Mouse (Mus musculus): ENCODE measurements around the gene Ube2c.

Gene Ube2c

GRCm38 (mm10) chr2:164769258-164770037 lies at the start of gene Ube2c:
Ube2c (plus strand) TSS chr2:164769898.
- DNase-seq (ENCODE audit: low read depth, low spot score), result peak; percentile 99

GRCm38 (mm10) chr2:164723276-164723675 lies 46.4 kb upstream of the Ube2c start:
- no peak for DNase-seq (ENCODE audit: low read depth, low spot score)

DNA sequence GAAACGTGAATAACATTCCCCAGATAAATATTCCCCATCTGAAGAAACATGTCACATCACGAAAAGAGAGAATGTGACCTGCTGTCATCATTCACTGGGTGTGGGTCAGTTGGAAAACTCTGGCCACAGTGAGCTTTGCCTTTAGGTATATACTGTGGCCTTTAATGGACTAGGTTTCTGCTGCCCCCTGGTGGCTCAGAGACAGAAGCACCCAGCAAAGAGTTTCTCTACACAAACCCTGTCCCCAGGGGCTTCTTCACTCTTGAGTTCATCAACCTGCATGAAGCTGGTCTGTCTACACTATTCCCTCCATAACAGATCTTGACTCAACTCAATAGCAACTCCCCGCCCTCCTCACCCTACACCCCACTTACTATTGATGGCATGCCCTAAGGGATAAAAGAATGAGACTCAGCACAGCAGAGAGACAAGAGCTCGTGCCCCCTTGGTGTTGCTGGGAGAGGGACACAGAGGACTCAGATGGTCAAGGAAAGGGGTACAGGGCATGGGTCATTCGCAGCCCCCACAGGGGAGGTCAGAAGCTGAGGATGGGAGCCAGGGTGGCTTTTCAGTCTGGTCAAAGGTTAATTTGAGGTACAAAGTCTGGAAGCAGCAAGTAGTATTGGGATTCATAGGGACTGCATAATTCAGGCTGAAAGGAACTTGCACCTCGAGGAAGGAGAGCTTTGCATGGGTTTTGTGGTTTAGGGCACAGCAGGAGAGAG lies 43.6 kb upstream of the Ube2c start:
- DNase-seq (ENCODE audit: low read depth, low spot score), result peak; percentile 67

DNA sequence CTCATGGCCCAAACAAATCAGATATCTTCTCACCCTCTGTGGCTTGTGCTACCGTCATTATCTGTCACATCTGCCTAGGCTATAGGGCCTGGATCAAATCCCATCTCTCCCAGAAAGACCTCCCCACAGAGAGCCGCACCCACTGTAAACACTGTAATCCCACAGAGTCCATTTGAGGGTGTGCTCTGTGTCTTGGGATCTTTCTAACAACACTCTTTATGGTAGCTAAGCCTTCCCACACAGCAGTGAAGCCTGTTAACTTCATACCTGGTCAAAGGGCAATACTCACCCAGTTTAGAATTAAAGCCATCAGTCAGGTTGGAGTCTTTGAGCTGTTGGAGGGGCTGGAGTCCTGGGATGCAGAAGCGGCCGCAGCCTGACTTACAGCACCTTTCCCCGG lies 38.0 kb upstream of the Ube2c start:
- DNase-seq (ENCODE audit: low read depth, low spot score), result no peak

- no peak for DNase-seq (ENCODE audit: low read depth, low spot score)
Observed at GRCm38 (mm10) chr2:164733259-164733658, 36.4 kb upstream of the Ube2c start.

- DNase-seq (ENCODE audit: low read depth, low spot score), result no peak
Observed at GRCm38 (mm10) chr2:164734839-164735238, 34.9 kb upstream of the Ube2c start.

- DNase-seq (ENCODE audit: low read depth, low spot score), result peak; percentile 26
Observed at GRCm38 (mm10) chr2:164735446-164735845, 34.3 kb upstream of the Ube2c start.

- DNase-seq (ENCODE audit: low read depth, low spot score), result no peak
Observed at GRCm38 (mm10) chr2:164737377-164738090, 32.2 kb upstream of the Ube2c start.

GRCm38 (mm10) chr2:164739876-164740275 lies 29.8 kb upstream of the Ube2c start:
- peak; percentile 36 for DNase-seq (ENCODE audit: low read depth, low spot score)

DNA sequence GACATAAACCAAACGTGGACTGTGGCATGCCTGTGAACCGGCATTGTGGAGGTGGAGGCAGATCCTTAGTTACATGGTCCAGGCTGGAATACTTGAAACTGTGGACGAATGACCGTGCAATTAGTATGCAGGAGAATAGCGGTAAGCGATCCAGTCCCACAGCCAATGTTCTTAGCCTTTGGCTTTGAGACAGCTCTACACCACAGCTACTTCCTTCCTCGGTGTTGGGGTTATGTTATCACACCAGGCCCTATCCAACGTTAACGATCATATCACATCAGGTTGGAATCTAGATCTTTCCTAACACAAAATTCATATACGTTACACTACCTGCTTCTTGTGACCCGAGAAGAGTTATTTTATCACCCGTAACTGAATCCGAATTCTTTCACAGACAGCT lies 24.7 kb upstream of the Ube2c start:
- DNase-seq (ENCODE audit: low read depth, low spot score), result no peak

DNA sequence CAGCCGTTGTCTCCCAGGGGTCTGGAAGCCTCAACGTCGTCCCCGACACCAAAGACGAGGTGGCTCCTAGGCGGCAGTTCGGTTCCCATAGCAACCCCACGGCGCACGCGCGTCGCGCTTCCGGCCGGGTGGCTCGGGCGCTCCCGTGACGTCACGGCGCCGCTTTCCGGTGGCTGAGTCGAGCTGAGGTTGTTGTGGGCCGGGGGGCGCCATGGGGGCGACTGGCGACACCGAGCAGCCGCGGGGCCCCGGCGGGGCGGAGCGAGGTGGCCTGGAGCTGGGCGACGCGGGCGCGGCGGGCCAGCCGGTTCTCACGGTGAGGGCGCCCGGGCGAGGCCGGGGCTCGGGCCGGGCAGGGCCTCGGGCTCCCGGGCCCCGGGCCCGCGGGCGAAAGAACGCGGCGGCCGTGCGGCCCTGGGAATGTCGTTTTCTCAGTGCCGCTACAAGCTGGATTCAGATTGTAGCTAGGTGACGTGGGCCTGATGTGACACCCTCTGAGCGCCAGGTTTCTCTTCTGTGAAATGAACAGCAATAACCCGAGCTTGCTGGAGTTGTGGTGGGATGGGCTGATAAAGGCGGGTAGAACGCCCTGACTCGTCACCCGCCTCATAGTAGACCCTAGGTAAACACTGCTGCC lies 23.7 kb upstream of the Ube2c start, which contains the start of the genes Wfdc3 and Dnttip1:
TSS of gene Wfdc3 (minus strand) at position 89 of the 637 bp plus-strand sequence.
TSS of gene Dnttip1 (plus strand) at position 141 of the 637 bp plus-strand sequence.
- DNase-seq (ENCODE audit: low read depth, low spot score), result peak; percentile 95

GRCm38 (mm10) chr2:164746693-164747092 lies 23.0 kb upstream of the Ube2c start:
- no peak for DNase-seq (ENCODE audit: low read depth, low spot score)

DNA sequence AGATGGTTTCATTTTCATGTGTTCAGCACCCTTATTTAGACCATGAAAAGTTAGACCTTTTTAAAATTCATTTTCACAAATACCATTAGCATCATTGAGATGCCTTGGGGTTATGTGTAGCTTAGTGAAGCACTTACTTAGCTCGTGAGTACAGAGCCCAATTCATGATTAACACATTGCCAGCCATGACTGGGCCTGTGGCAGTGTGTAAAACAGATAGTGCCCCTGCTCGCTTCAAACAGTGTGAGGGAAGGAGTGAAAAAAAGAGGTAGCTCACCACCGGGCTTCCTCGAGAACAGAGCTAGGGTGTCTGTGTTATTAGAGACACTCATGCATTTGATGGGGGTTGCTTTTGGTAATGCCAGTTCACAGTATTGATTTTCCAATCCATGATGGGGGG lies 21.5 kb upstream of the Ube2c start:
- no peak for DNase-seq (ENCODE audit: low read depth, low spot score)

DNA sequence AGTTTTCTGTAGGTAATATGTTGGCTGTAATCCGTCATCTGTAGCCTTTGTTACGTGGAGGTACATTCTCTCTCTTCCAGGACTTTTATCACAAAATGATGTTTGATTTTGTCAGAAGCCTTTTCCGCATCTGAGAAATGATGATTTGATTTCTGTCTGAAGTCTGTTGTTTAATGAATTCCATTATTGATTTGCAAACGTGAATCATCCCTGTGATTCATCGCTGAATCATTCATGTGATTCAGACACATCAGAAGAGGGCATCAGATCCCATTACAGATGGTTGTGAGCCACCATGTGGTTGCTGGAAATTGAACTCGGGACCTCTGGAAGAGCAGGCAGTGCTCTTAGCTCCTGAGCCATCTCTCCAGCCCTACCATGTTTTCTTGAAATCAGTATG lies 20.7 kb upstream of the Ube2c start:
- DNase-seq (ENCODE audit: low read depth, low spot score), result peak; percentile 48

DNA sequence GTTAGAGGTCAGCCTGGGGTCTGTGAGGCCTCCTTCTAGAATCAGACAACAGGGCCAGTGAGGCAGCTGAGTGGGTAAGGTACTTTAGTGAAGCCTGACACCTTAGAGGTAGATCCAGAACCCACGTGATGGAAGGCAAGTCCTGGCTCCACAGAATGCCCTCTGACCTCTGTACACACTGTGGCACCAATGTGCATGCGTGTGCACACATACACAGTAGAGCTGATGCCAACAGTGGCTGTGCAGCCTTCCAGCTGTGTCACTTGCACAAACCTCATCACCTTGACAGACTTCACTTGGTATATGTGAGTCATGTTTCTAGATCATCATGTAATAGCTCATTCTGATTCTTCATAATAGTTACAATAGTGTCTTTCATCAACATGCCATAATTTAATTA lies 17.2 kb upstream of the Ube2c start:
- no peak for DNase-seq (ENCODE audit: low read depth, low spot score)

GRCm38 (mm10) chr2:164754105-164754504 lies 15.6 kb upstream of the Ube2c start:
- DNase-seq (ENCODE audit: low read depth, low spot score), result no peak

DNA sequence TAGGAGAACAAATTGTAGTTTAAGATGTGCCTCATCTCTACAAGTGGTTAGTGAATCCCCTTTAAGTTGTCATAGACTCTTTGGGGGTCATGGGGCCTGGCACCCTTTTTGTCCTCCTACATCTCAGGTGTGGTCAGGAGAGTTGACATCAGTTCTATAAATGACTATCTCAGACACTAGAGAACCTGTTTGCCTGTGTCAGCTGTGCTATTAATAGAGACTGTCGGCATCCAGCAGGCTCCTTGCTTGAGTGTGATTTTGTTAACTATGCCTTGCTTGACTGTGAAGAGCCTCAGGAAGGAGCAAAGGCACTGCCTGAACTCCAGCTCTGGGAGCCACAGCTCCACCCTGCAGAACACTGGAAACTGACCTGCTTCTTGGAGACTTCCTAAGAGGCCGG lies 14.9 kb upstream of the Ube2c start:
- DNase-seq (ENCODE audit: low read depth, low spot score), result peak; percentile 36

DNA sequence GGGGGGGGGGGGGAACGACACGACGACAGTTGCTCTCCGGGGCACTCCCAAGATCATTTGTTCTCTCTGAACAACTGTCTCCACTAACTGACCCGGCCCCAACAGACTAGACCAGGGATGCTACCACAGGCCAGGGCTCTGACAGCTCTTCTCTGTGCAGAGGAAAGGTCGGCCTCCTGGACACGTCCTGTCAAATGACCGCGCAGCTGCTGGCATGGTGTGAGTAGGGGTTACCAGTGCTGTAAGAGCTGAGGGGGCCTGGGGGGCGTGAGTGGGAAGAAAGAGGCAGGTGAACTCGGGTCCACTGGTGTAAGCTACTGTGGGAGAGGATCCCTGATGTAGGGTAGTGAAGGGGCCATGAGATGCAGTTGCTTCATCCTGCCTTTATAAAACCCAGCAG lies 11.9 kb upstream of the Ube2c start:
- DNase-seq (ENCODE audit: low read depth, low spot score), result no peak

DNA sequence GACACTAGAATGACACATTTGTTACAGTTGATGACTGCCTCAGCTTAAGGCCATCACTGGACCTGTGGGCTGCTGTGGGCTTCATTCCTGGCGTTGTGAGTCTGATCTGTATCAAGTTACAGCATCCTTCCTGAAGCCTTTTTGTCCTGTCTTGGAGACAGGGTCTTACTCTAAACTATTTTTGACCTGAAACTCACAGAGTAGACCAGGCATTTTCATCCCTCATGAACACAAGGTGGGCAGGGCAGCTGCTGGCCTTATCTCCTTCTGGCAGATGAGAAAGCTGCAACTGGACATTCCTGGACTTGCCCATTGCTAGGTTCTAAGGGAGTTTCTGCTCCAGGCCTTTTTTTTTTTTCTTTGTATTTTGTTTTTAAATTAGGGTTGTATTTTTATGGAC lies 11.0 kb upstream of the Ube2c start:
- DNase-seq (ENCODE audit: low read depth, low spot score), result no peak

DNA sequence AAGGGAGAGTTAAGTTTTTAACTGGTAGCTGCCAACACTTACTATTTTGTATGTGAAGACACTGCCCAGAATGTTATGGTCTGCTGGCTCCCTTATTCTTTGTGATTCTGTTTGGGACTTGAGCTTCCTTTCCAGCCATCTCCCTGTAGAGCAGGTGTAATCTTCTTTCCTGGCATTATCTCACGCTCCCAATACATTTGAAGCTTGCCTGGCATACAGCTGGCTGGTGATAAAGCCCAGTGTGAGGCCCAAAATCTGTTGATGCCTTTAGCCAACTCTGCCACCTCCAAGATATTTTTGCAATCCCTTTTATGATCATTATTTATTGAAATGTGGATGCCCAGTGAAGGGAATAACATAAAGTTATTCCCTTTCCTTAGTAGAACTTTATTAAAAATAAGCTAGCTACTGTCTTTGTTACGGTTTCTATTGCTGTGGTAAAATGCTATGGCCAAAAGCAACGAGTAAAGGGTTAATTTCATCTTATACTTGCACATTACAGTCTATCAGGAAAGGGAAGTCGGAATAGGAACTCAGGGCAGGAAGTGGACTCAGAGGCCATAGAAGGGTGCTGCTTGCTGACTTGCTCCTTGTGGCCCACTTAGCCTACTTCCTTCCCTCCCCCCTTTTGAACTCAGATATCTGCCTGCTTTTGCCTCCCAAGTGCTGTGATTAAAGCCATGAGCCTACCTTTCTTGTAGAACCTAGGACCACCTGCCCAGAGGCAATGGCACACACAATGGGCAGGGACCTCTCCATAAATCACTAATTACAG lies 9.5 kb upstream of the Ube2c start:
- no peak for DNase-seq (ENCODE audit: low read depth, low spot score)

DNA sequence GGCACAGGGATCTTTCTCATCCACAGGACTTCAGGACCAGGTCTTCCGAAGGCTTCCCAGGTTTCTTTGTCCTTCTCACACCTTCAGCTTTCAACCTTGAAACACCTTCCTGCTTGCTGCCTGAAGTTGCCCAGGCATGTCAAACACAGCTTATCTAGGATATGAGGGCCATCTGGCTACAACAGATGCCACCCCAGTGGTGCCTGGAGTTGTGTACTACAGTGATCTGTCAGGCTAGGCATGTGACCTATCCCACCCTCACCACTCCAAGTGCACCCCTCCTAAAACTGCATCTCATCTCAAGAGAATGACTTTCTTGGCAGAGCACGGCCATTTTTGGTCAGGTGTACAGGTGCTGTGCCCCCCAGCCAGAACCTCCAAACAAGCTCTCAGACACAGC lies 8.2 kb upstream of the Ube2c start:
- DNase-seq (ENCODE audit: low read depth, low spot score), result peak; percentile 47

All from brain, adult 2 months (tissue).